Mouse (Mus musculus): ENCODE measurements around the gene Arhgap6. TPM values are rescaled to one million over a fixed set of nuclear protein-coding genes. Genes with fewer than 3 reads are reported as not detected.

Gene Arhgap6
- polyA plus RNA-seq, 1 experiment: 3.0 TPM

- TF ChIP-seq CTCF (IDR thresholded peaks at IDR 0.05; ENCODE audit: extremely low read depth, insufficient read depth, insufficient read length, insufficient replicate concordance) (no peak), POLR2A (IDR thresholded peaks at IDR 0.05; ENCODE audit: low read depth, low read length) (no peak)
- Histone ChIP-seq H3K4me1 (ENCODE audit: control insufficient read depth, insufficient read depth, insufficient read length) (no peaks in the 10 kb centered on the region), H3K4me3 (ENCODE audit: extremely low read depth, insufficient read depth, insufficient read length) (no peak overlapping the region), H3K36me3 (ENCODE audit: control insufficient read depth, insufficient read depth, low read length) (no peaks in the 10 kb centered on the region), H3K27me3 (ENCODE audit: control insufficient read depth, insufficient read depth, low read length) (no peaks in the 10 kb centered on the region), H3K27ac (ENCODE audit: insufficient read depth, low read length) (no peak overlapping the region)
- DNase-seq (ENCODE audit: low read depth in 1 of 2, low spot score in 2 of 2): no peak
- 72% methylated on average over 3 of the region's 3 CpGs for WGBS
Observed at GRCm38 (mm10) chrX:169338213-169338612, 543.3 kb downstream of the Arhgap6 start.

Other genes with a start within 250 kb of the Arhgap6 start
- 0.01 TPM in 1 of 2 replicates, not detected in the other for gene Frmpd4, start 217.9 kb upstream of the Arhgap6 start, polyA plus RNA-seq (2012; rRNA removed)
- 7.8 and 8.9 TPM in 2 replicates for gene Msl3, start 121.2 kb upstream of the Arhgap6 start, polyA plus RNA-seq (2012; rRNA removed)